Mouse (Mus musculus): ENCODE measurements at regions not wholly inside any gene's neighbourhood (a gene's known extent, or its start where the extent isn't known, plus 50 kb on each side); places are given as distances from the start of the nearest gene placed in this dataset.
A peak's percentile ranks its signal among the peaks of the same experiment; 100 is the strongest.

- WGBS = 70% methylated on average over 5 of the region's 5 CpGs
- Histone ChIP-seq H3K4me1 (replicated peaks; ENCODE audit: control insufficient read depth, insufficient read depth, low read length) (no peaks in the 10 kb centered on the region), H3K9me3 (ENCODE audit: control insufficient read depth) (no peaks in the 10 kb centered on the region), H3K4me3 (ENCODE audit: low read depth, low read length) (no peak overlapping the region), H3K36me3 (ENCODE audit: control insufficient read depth, insufficient read depth) (no peaks in the 10 kb centered on the region), H3K9ac (ENCODE audit: low read depth, low read length) (no peak overlapping the region), H3K27me3 (replicated peaks; ENCODE audit: control insufficient read depth, insufficient read depth, low read length) (no peaks in the 10 kb centered on the region), H3K4me2 (replicated peaks; ENCODE audit: low read depth) (no peak overlapping the region), H3K27ac (ENCODE audit: low read depth, low read length) (no peak overlapping the region)
- no peak for ATAC-seq
- peak; percentile 15; the same call in 1 of the 2 replicates for TF ChIP-seq CTCF (IDR thresholded peaks at IDR 0.05; ENCODE audit: low read depth)
These were observed 125.0 kb downstream of the Fam174b start for GRCm38 (mm10) chr7:73865086-73865485.

- H3K9me3 ChIP-seq (ENCODE audit: control insufficient read depth) = no peaks in the 10 kb centered on the region
- no peaks in the 10 kb centered on the region for H3K27me3 ChIP-seq (replicated peaks; ENCODE audit: control insufficient read depth, insufficient read depth, low read length)
- H3K27ac ChIP-seq (ENCODE audit: low read depth, low read length) = no peak overlapping the region
- no peak for TF ChIP-seq CTCF (IDR thresholded peaks at IDR 0.05; ENCODE audit: low read depth)
- no peaks in the 10 kb centered on the region for H3K4me1 ChIP-seq (replicated peaks; ENCODE audit: control insufficient read depth, insufficient read depth, low read length)
- no peaks in the 10 kb centered on the region for H3K36me3 ChIP-seq (ENCODE audit: control insufficient read depth, insufficient read depth)
- H3K4me3 ChIP-seq (ENCODE audit: low read depth, low read length) = no peak overlapping the region
- ATAC-seq = no peak
- H3K4me2 ChIP-seq (replicated peaks; ENCODE audit: low read depth) = no peak overlapping the region
- WGBS = 72% methylated on average over 2 of the region's 2 CpGs
- no peak overlapping the region for H3K9ac ChIP-seq (ENCODE audit: low read depth, low read length)
These were observed 132.1 kb downstream of the Fam174b start for GRCm38 (mm10) chr7:73872181-73872580.

DNA sequence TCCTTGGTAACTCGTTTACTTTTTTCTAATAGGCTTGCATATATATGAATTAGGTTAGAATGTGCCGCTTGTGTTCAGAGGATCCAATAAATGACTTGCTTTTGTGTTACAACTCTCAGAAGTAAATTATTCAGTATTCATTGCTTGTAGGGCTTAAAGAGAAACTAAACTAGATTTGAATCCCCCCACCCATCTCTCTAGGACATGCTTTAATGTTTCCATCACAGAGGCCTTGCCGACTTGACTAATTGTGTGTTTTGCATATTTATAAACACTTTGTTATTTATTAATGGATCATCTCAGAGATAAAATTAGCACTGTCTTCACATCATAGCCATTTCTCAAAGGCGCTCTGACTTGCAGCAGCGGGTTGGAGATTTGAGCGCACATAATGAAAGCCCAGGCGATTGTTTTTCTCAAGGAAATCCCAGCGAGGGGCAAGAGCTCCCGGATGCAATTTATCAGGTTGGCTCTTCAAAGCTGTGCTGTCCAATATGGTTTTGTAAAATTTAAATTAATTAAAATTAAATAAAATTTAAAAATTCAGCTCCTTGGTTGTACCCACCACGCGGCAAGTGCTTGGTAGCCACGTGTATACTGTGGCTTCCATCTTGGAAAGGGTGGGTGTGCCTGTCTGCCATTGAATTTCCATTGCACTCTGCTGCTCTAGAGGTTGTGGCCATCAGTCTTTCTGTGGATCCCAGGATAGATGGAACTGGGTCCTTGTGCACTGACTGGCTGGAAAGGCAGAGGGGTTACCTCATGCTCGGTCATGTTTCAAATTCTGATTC, 132.0 kb downstream of the St8sia2 start:
- Histone ChIP-seq H3K27ac (ENCODE audit: low read depth, low read length) (no peak overlapping the region), H3K9me3 (ENCODE audit: control insufficient read depth) (no peaks in the 10 kb centered on the region), H3K9ac (ENCODE audit: low read depth, low read length) (no peak overlapping the region), H3K4me3 (ENCODE audit: low read depth, low read length) (no peak overlapping the region), H3K27me3 (replicated peaks; ENCODE audit: control insufficient read depth, insufficient read depth, low read length) (no peaks in the 10 kb centered on the region), H3K4me1 (replicated peaks; ENCODE audit: control insufficient read depth, insufficient read depth, low read length) (no peaks in the 10 kb centered on the region), H3K36me3 (ENCODE audit: control insufficient read depth, insufficient read depth) (no peaks in the 10 kb centered on the region), H3K4me2 (replicated peaks; ENCODE audit: low read depth) (no peak overlapping the region)
- TF ChIP-seq CTCF (IDR thresholded peaks at IDR 0.05; ENCODE audit: low read depth) = no peak
- no peak for ATAC-seq
- WGBS = 85% methylated on average over 13 of the region's 13 CpGs

DNA sequence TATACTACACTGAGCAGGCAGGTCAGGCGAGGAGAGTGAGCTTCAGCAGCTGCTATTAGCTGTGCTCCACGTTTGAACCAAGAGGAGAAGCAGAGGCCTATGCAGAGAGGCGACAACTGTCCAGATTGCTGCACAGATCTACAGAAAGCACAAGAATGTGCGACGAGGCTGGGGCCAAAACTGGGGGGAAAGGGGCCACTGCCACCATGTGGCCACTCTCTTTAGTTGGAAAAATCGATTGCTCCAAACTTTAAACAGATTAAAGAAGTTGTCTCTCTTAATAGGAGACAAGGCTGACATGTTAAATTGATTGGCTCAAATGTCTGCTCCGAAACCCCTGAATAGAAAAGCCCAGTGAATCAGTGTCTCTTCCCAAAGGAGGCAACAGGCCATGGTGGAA, 127.3 kb downstream of the St8sia2 start:
- 51% methylated on average over 7 of the region's 7 CpGs for WGBS
- Histone ChIP-seq H3K36me3 (ENCODE audit: control insufficient read depth, insufficient read depth) (no peaks in the 10 kb centered on the region), H3K4me3 (ENCODE audit: low read depth, low read length) (no peak overlapping the region), H3K4me2 (replicated peaks; ENCODE audit: low read depth) (no peak overlapping the region), H3K4me1 (replicated peaks; ENCODE audit: control insufficient read depth, insufficient read depth, low read length) (no peaks in the 10 kb centered on the region), H3K27me3 (replicated peaks; ENCODE audit: control insufficient read depth, insufficient read depth, low read length) (no peaks in the 10 kb centered on the region), H3K9ac (ENCODE audit: low read depth, low read length) (no peak overlapping the region), H3K9me3 (ENCODE audit: control insufficient read depth) (no peaks in the 10 kb centered on the region), H3K27ac (ENCODE audit: low read depth, low read length) (no peak overlapping the region)
- no peak for ATAC-seq
- TF ChIP-seq CTCF (IDR thresholded peaks at IDR 0.05; ENCODE audit: low read depth) = peak; percentile 44
